Mouse (Mus musculus) CH12.LX (cell line): ENCODE data around the gene Daam1. TPM values are rescaled to one million over a fixed set of nuclear protein-coding genes. Genes with fewer than 3 reads are reported as not detected.

ENCODE experiments used
- DNase-seq: peaks from one replicate; pipeline ENCODE4 v3.0.0-alpha.2; 2013; ENCODE audit errors: extremely low read depth
- H3K27ac ChIP-seq: 2 replicates; pipeline ENCODE4 v1.5.1; 2012; ENCODE audit warnings: low read depth, mild to moderate bottlenecking, control low read depth, moderate library complexity; ENCODE audit not compliant: insufficient read depth
- H3K27me3 ChIP-seq: replicated peaks from 2 replicates; pipeline ENCODE3; 2012; ENCODE audit warnings: inconsistent platforms
- H3K36me3 ChIP-seq, 2 experiments: replicated peaks in 1 of 2; 2 replicates each; pipeline versions ENCODE3 to v1.6.1; 2012; ENCODE audit warnings: inconsistent platforms in 1 of 2, low read length in 1 of 2, mild to moderate bottlenecking in 1 of 2, mixed read lengths in 1 of 2, moderate library complexity in 1 of 2; ENCODE audit not compliant: control insufficient read depth in 1 of 2, insufficient read depth in 1 of 2
- H3K4me1 ChIP-seq, 2 experiments: 2 replicates each; pipeline ENCODE4 v1.6.1; 2012; ENCODE audit warnings: inconsistent platforms in 1 of 2, moderate library complexity in 1 of 2; ENCODE audit not compliant: insufficient read depth in 2 of 2, control insufficient read depth in 1 of 2
- H3K4me2 ChIP-seq: 2 replicates; pipeline ENCODE4 v1.6.1; 2012; ENCODE audit warnings: low read depth, mild to moderate bottlenecking, control low read depth; ENCODE audit not compliant: poor library complexity, insufficient read depth, severe bottlenecking
- H3K4me3 ChIP-seq, 3 experiments: fragments of 150-350 bp in 1 of 3; sonication (generic) in 1 of 3; replicated peaks in 1 of 3; 2 replicates each; pipeline versions ENCODE3 to v1.5.1; 2011 to 2012; ENCODE audit warnings: low read depth in 2 of 3, low read length in 2 of 3, mild to moderate bottlenecking in 2 of 3, moderate library complexity in 2 of 3, control low read depth in 1 of 3, improper control_type of control experiment in 1 of 3, inconsistent platforms in 1 of 3, mixed read lengths in 1 of 3; ENCODE audit not compliant: poor library complexity in 1 of 3
- H3K79me2 ChIP-seq: replicated peaks from 2 replicates; pipeline ENCODE4 v1.6.1; 2012; ENCODE audit warnings: mild to moderate bottlenecking, moderate library complexity; ENCODE audit not compliant: control insufficient read depth, poor library complexity, insufficient read depth, severe bottlenecking; ENCODE audit errors: extremely low read depth
- H3K9ac ChIP-seq: 2 replicates; pipeline ENCODE4 v1.6.1; 2012; ENCODE audit warnings: low read depth, mild to moderate bottlenecking, control low read depth, moderate library complexity; ENCODE audit not compliant: insufficient read depth
- H3K9me3 ChIP-seq: replicated peaks from 2 replicates; pipeline ENCODE3; 2012; ENCODE audit warnings: low read length, inconsistent platforms, mixed read lengths
- BHLHE40 ChIP-seq: IDR thresholded peaks from 2 replicates; pipeline ENCODE4 v1.6.1; 2011; ENCODE audit warnings: mild to moderate bottlenecking, low read depth, low read length, improper control_type of control experiment
- ELF1 ChIP-seq: IDR thresholded peaks from 2 replicates; pipeline ENCODE4 v1.6.1; 2014; ENCODE audit warnings: low read depth, mild to moderate bottlenecking, inconsistent platforms, low read length, improper control_type of control experiment
- EP300 ChIP-seq: IDR thresholded peaks from 2 replicates; pipeline ENCODE4 v1.6.1; 2011; ENCODE audit warnings: low read length, improper control_type of control experiment
- ETS1 ChIP-seq: conservative IDR thresholded peaks from 2 replicates; pipeline ENCODE4 v1.6.1; 2012; ENCODE audit warnings: low read depth, mild to moderate bottlenecking, inconsistent platforms, low read length, improper control_type of control experiment, moderate library complexity
- IRF4 ChIP-seq: IDR thresholded peaks from 2 replicates; pipeline ENCODE4 v1.6.1; 2014; ENCODE audit warnings: low read depth, mild to moderate bottlenecking, inconsistent platforms, low read length, improper control_type of control experiment
- JUN ChIP-seq: IDR thresholded peaks from 2 replicates; pipeline ENCODE4 v1.6.1; 2011; ENCODE audit warnings: low read depth, mild to moderate bottlenecking, low read length, improper control_type of control experiment, moderate library complexity; ENCODE audit not compliant: insufficient read depth
- JUND ChIP-seq: conservative IDR thresholded peaks from 2 replicates; pipeline ENCODE4 v1.6.1; 2011; ENCODE audit warnings: low read depth, low read length, improper control_type of control experiment
- MAZ ChIP-seq: IDR thresholded peaks from 2 replicates; pipeline ENCODE4 v1.6.1; 2012; ENCODE audit warnings: low read depth, mild to moderate bottlenecking, inconsistent platforms, low read length, improper control_type of control experiment, moderate library complexity
- MYC ChIP-seq: IDR thresholded peaks from 2 replicates; pipeline ENCODE4 v1.6.1; 2011; ENCODE audit warnings: low read depth, mild to moderate bottlenecking, improper control_type of control experiment, low read length
- POLR2AphosphoS2 ChIP-seq: IDR thresholded peaks from 2 replicates; pipeline ENCODE4 v1.6.1; 2011; ENCODE audit warnings: low read depth, low read length, improper control_type of control experiment
- TBP ChIP-seq: conservative IDR thresholded peaks from 2 replicates; pipeline ENCODE4 v1.6.1; 2011; ENCODE audit warnings: low read depth, low read length, improper control_type of control experiment
- USF2 ChIP-seq: conservative IDR thresholded peaks from 2 replicates; pipeline ENCODE4 v1.6.1; 2011; ENCODE audit warnings: low read depth, low read length, improper control_type of control experiment
- ZKSCAN1 ChIP-seq: IDR thresholded peaks from 2 replicates; pipeline ENCODE4 v1.6.1; 2012; ENCODE audit warnings: low read depth, inconsistent platforms, low read length, improper control_type of control experiment, borderline replicate concordance
- ZMIZ1 ChIP-seq: IDR thresholded peaks from 2 replicates; pipeline ENCODE4 v1.6.1; 2012; ENCODE audit warnings: low read depth, mild to moderate bottlenecking, inconsistent platforms, low read length, improper control_type of control experiment
- dilution Hi-C: fragments of 300-500 bp; cut with MboI; formaldehyde crosslinking; loops from 2 replicates; pipeline ENCODE4 v1.14.3; 2020; ENCODE audit warnings: low sequenced_read_pairs; ENCODE audit not compliant: extremely low pct_unique_long_range_greater_than_20kb, extremely low pct_ligation_motif_present
- in situ Hi-C: fragments of 300-500 bp; cut with MboI; formaldehyde crosslinking; loops from 3 replicates; pipeline ENCODE4 v1.14.3; 2019; ENCODE audit warnings: low sequenced_read_pairs, low pct_ligation_motif_present, low pct_unique_long_range_greater_than_20kb, mixed read lengths
- polyA plus RNA-seq: library from polyadenylated mRNA; unstranded; fragments of >175 nt; gene quantifications from 2 replicates; pipeline ENCODE4 v1.2.1, GENCODE M21; 2012; ENCODE audit warnings: low read depth; ENCODE audit not compliant: insufficient read length
- total RNA-seq, 2 experiments: library from RNA; depleted of rRNA; stranded (reverse); fragments of 300-350 nt in 1 of 2; fragments of >200 nt in 1 of 2; gene quantifications; 2 replicates each; pipeline ENCODE4 v1.2.3; 2012 to 2014

The Daam1 gene
- total and polyA plus RNA-seq, 3 experiments = 10.7 to 27.9 (median 23.6) TPM

- TF ChIP-seq IRF4 (peak; percentile 87), ELF1 (no peak; the same call in 1 of the 2 replicates), MYC (peak; percentile 83), USF2 (peak; percentile 71), POLR2AphosphoS2 (no peak), ZMIZ1 (no peak), ZKSCAN1 (no peak), JUND (no peak)
Observed at GRCm38 (mm10) chr12:71863846-71864543, 33.1 kb downstream of the Daam1 start (continued).

GRCm38 (mm10) chr12:71864544-71864897 lies 33.6 kb downstream of the Daam1 start:
- Histone ChIP-seq H3K36me3 (peaks cover 3 to 39% of the 10 kb centered on the region in 2 experiments), H3K4me1 (peaks cover 27 to 96% of the 10 kb centered on the region in 2 experiments), H3K9me3 (no peaks in the 10 kb centered on the region), H3K4me3 (no peak overlapping the region), H3K79me2 (peaks cover 4% of the 10 kb centered on the region), H3K27me3 (no peaks in the 10 kb centered on the region), H3K4me2 (no peak overlapping the region), H3K9ac (no peak overlapping the region), H3K27ac (peak overlapping the region; percentile 15; the same call in 1 of the 2 replicates)
- dilution Hi-C loops = no loop called here
- in situ Hi-C loops = no loop called here
- DNase-seq = no peak
- TF ChIP-seq JUN = no peak
- TF ChIP-seq BHLHE40 = no peak
- no peak for TF ChIP-seq EP300

DNA sequence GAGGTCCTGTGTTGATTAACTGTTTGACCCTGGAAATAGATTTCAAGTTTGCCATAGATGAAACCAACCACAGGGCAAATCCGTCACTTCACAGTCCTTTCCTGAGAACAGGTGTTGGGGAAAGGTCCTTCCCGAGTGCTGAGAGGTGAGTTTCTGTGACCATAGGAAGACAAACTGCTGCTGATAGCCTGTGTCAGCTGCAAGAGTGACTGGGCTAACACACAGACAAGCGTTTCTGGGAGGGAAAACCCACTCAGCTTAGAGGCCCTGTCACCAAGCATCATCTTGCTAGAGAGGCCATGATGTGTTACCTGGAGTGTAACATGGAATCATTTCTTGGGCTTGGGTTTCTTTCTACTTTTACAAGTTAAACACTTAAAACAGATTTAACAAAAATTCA lies 35.1 kb downstream of the Daam1 start:
- in situ Hi-C loops (no loop called here), dilution Hi-C loops (no loop called here)
- TF ChIP-seq TBP = 0 out of 2 replicates have a peak, but pooled peaks have one; percentile 13
- TF ChIP-seq BHLHE40 = peak; percentile 25; the same call in 1 of the 2 replicates
- TF ChIP-seq IRF4 = 0 out of 2 replicates have a peak, but pooled peaks have one; percentile 2
- TF ChIP-seq ETS1 = peak; percentile 60; the same call in 1 of the 2 replicates
- no peak for TF ChIP-seq EP300
- no peak for TF ChIP-seq MYC
- TF ChIP-seq MAZ = no peak
- peak; percentile 55 for DNase-seq
- peaks cover 0 to 26% of the 10 kb centered on the region in 2 experiments for H3K36me3 ChIP-seq
- H3K9ac ChIP-seq = no peak overlapping the region
- peaks cover 31 to 96% of the 10 kb centered on the region in 2 experiments for H3K4me1 ChIP-seq
- H3K9me3 ChIP-seq = no peaks in the 10 kb centered on the region
- peak overlapping the region; percentile 63 for H3K4me2 ChIP-seq
- H3K4me3 ChIP-seq = no peak overlapping the region
- H3K79me2 ChIP-seq = peaks cover 4% of the 10 kb centered on the region
- no peaks in the 10 kb centered on the region for H3K27me3 ChIP-seq
- peak overlapping the region; percentile 80 for H3K27ac ChIP-seq
